ENCODE assay signal across 8 mouse cellular contexts in genomic region chr15:85613358-85614266, GRCm38 (mm10). TPM values are rescaled to one million over a fixed set of nuclear protein-coding genes. Genes with fewer than 3 reads are reported as not detected.
DNase-seq lines count a peak whose midpoint lies in the region; ATAC-seq lines count a peak whose summit lies in the region.

No protein-coding gene starts in this region.

- no peaks in the 10 kb centered on the region for H3K36me3 ChIP-seq in limb, embryonic 15.5 days

- H3K4me3 ChIP-seq in limb, embryonic 15.5 days, result no peak overlapping the region

- H3K4me2 ChIP-seq in limb, embryonic 15.5 days, result no peak overlapping the region

- no peaks in the 10 kb centered on the region for H3K9me3 ChIP-seq in limb, embryonic 15.5 days

- peak; percentile 41 for ATAC-seq in limb, embryonic 15.5 days (ENCODE audit: insufficient number of reproducible peaks, low FRiP score, low TSS enrichment, low read depth)

- peak overlapping the region; percentile 69 for H3K27ac ChIP-seq in limb, embryonic 15.5 days

- 71% methylated on average over 17 of the region's 17 CpGs for WGBS in limb, embryonic 15.5 days

- H3K4me1 ChIP-seq in limb, embryonic 15.5 days, result peaks cover 47% of the 10 kb centered on the region

- H3K9ac ChIP-seq in limb, embryonic 15.5 days, result no peak overlapping the region

- peaks cover 13% of the 10 kb centered on the region for H3K27me3 ChIP-seq in limb, embryonic 15.5 days

- DNase-seq in adrenal gland, adult 2 months, result peak; percentile 36
- DNase-seq in adrenal gland, adult 18-20 months (ENCODE audit: low spot score in 2 of 2), result no peak
- DNase-seq in retina, postnatal 1 day, result peak; percentile 89
- DNase-seq in retina, embryonic 14.5 days (ENCODE audit: low spot score), result no peak
- DNase-seq in kidney, adult 9 months, result peak; percentile 94
- peak; percentile 70 for DNase-seq in right cerebral cortex, postnatal 14 days
- no peak for DNase-seq in thymus, postnatal 0 days (ENCODE audit: low spot score)

RNA-seq across cellular contexts. Expression of gene Wnt7b, which starts 31.3 kb away (rescaled TPM):
- total RNA-seq in adrenal gland, adult 2 months (2021), result 1 to 10 TPM in 1 of 2 experiments, under 1 TPM in 1; 0.86 to 1.2 TPM
- polyA plus RNA-seq in adrenal gland, adult 2 months (2012; rRNA removed), result 1.0 and 1.1 TPM in 2 replicates
- under 1 TPM; 0.48 to 0.50 TPM for total RNA-seq in adrenal gland, adult 18-20 months (2021)
- polyA plus RNA-seq in limb, embryonic 15.5 days (2015; fragmentation: Nextera tagmentation; extraction: Ambion mirVana), result 49.5 and 62.1 TPM in 2 replicates
- 0.73 and 1.3 TPM in 2 replicates for polyA plus RNA-seq in thymus, postnatal 0 days (2015; fragmentation: Nextera tagmentation; extraction: Ambion mirVana)

Comparison
In these comparisons a context has a peak if more than half of its experiments do, and no peak if none do; other contexts are left out.
1. DNase-seq: peak in adrenal gland, adult 2 months (single experiment), retina, postnatal 1 day (single experiment), kidney, adult 9 months (single experiment) and right cerebral cortex, postnatal 14 days (single experiment); none in adrenal gland, adult 18-20 months (0 of 2), retina, embryonic 14.5 days (single experiment) and thymus, postnatal 0 days (single experiment).
2. RNA of gene Wnt7b, which starts 31.3 kb away (polyA plus RNA-seq): 49.5 to 62.1 TPM in limb, embryonic 15.5 days; 0.73 to 1.3 TPM in thymus, postnatal 0 days and 1.0 to 1.1 TPM in adrenal gland, adult 2 months; every median in the first group is over 10 times any median in the second.